Mouse (Mus musculus) E14TG2a.4 (cell line): ENCODE data around the gene Itfg2.

Experiments used
- H3K27me3 ChIP-seq: 2 replicates; pipeline ENCODE4 v1.6.1; 2014; ENCODE audit warnings: low read length, control low read depth; ENCODE audit not compliant: insufficient read depth
- H3K36me3 ChIP-seq: 2 replicates; pipeline ENCODE4 v1.6.1; 2014; ENCODE audit warnings: low read length, control low read depth; ENCODE audit not compliant: insufficient read depth
- H3K4me1 ChIP-seq: replicated peaks from 2 replicates; pipeline ENCODE4 v1.6.1; 2014; ENCODE audit warnings: low read depth, low read length, control low read depth
- H3K4me3 ChIP-seq: replicated peaks from 2 replicates; pipeline ENCODE4 v1.5.1; 2014; ENCODE audit warnings: mild to moderate bottlenecking, low read length
- H3K9me3 ChIP-seq: 2 replicates; pipeline ENCODE4 v1.6.1; 2014; ENCODE audit warnings: low read length, control low read depth
- CTCF ChIP-seq: conservative IDR thresholded peaks from 2 replicates; pipeline ENCODE4 v1.5.1; 2014; ENCODE audit warnings: low read length
- NANOG ChIP-seq: IDR thresholded peaks from 2 replicates; pipeline ENCODE4 v1.6.1; 2014; ENCODE audit warnings: borderline replicate concordance, low read length, mixed read lengths
- POU5F1 ChIP-seq: IDR thresholded peaks from 2 replicates; pipeline ENCODE4 v1.6.1; 2014; ENCODE audit warnings: low read length, borderline replicate concordance

The Itfg2 gene

DNA sequence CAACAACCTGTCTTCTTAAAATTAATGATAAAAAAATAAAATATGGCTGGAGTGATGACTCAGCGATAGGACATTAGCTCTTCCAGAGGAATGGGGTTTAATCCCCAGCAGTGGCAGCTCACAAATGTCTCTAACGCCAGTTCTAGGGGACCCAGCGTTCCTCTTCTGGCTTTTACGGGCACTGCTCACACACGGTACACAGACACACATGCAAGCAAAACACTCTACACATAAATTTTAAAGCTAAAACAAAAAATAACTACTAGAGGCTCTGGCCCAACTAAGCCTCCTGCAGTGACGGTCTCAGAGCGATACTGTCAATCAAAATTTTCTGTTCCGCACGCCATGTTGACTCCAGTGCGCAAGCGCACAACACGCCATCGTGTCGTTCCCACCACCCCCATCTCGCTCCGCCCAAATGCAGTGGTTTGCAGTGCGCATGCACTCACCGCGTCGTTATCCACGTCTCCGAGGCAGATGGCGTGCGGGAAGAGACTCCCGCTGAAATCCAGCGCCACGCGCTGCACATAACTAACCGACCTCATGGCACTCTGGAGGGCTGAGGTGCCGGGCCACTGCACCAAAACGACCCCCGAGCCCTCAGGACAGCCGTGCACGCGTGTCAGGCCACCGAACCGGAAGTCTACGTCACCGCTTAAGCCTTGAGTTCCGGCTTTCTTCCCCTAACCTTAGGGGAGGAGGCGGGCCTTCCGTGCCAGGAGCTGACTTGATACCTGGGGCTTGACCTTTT lies at the start of gene Itfg2:
Gene Itfg2 (minus strand): TSS at position 663 of the 751 bp plus-strand sequence.
- Histone ChIP-seq H3K4me1 (peaks cover 46% of the 10 kb centered on the region), H3K27me3 (no peaks in the 10 kb centered on the region), H3K9me3 (no peaks in the 10 kb centered on the region), H3K36me3 (peaks cover 60% of the 10 kb centered on the region), H3K4me3 (peak within 1 kb of the TSS; percentile 87)
- TF ChIP-seq POU5F1 (no peak), NANOG (no peak), CTCF (no peak)

- Histone ChIP-seq H3K4me1 (peaks cover 60% of the 10 kb centered on the region), H3K27me3 (no peaks in the 10 kb centered on the region), H3K4me3 (no peak overlapping the region), H3K36me3 (peaks cover 44% of the 10 kb centered on the region), H3K9me3 (no peaks in the 10 kb centered on the region)
- TF ChIP-seq NANOG (no peak), CTCF (no peak), POU5F1 (no peak)
Observed at GRCm38 (mm10) chr6:128474112-128474511, 49.4 kb upstream of the Itfg2 start.

GRCm38 (mm10) chr6:128469451-128469850 lies 44.7 kb upstream of the Itfg2 start:
- H3K36me3 ChIP-seq = peaks cover 41% of the 10 kb centered on the region
- TF ChIP-seq NANOG (no peak), CTCF (no peak), POU5F1 (no peak)
- no peaks in the 10 kb centered on the region for H3K27me3 ChIP-seq
- H3K9me3 ChIP-seq = no peaks in the 10 kb centered on the region
- H3K4me1 ChIP-seq = peaks cover 58% of the 10 kb centered on the region
- H3K4me3 ChIP-seq = no peak overlapping the region

GRCm38 (mm10) chr6:128467298-128467697 lies 42.6 kb upstream of the Itfg2 start:
- peaks cover 9% of the 10 kb centered on the region for H3K9me3 ChIP-seq
- peaks cover 57% of the 10 kb centered on the region for H3K4me1 ChIP-seq
- H3K4me3 ChIP-seq = peak overlapping the region; percentile 75; the same call in 1 of the 2 replicates
- no peak for TF ChIP-seq NANOG
- no peak for TF ChIP-seq POU5F1
- peak; percentile 73 for TF ChIP-seq CTCF
- H3K36me3 ChIP-seq = peaks cover 27% of the 10 kb centered on the region
- no peaks in the 10 kb centered on the region for H3K27me3 ChIP-seq

DNA sequence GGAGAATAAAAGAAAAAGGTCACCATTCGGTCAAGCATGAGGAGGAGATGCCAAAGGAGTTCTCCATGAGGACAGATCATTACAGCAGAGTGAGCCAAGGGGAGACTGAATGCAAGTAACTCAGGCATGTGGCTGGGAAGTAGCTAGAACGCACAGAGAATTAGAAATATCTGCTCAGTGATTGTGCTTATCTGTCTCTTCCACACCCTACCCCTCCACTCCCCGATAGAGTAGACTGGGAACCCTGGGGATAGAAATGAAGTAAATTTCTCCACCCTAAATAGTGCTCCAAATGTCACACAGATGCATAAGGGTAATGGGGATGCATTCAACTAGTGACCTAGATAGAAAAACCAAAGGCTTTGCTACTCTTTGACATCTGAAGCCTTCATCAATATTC lies 41.8 kb upstream of the Itfg2 start:
- peaks cover 22% of the 10 kb centered on the region for H3K36me3 ChIP-seq
- peaks cover 9% of the 10 kb centered on the region for H3K9me3 ChIP-seq
- no peaks in the 10 kb centered on the region for H3K27me3 ChIP-seq
- peak overlapping the region; percentile 75 for H3K4me3 ChIP-seq
- H3K4me1 ChIP-seq = peaks cover 61% of the 10 kb centered on the region
- no peak for TF ChIP-seq CTCF
- no peak for TF ChIP-seq NANOG
- no peak for TF ChIP-seq POU5F1

DNA sequence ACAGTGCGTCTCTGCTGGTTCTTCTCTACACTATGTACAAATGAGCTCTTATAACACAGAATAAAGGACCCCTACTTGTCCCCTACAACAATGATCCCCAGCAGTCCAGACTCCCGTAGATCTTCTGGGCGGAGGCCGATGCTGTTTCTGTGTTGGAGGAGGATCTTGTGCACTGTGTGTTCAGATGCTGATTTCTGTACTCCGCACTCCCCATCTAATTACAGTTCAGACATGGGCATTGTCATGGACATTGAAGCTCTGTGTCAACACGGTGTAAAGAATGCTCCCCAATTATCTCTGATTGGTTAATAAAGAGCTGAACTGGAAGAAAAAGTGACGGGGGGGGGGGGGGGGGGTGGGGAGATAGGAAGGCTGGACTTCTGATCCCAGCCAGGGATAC lies 41.3 kb upstream of the Itfg2 start:
- Histone ChIP-seq H3K4me3 (0 out of 2 replicates have a peak overlapping the region, but pooled peaks have one; percentile 75), H3K27me3 (no peaks in the 10 kb centered on the region), H3K36me3 (peaks cover 17% of the 10 kb centered on the region; the same call in 1 of the 2 replicates), H3K9me3 (peaks cover 9% of the 10 kb centered on the region), H3K4me1 (peaks cover 66% of the 10 kb centered on the region)
- no peak for TF ChIP-seq CTCF
- peak; percentile 76; the same call in 1 of the 2 replicates for TF ChIP-seq POU5F1
- TF ChIP-seq NANOG = peak; percentile 86; the same call in 1 of the 2 replicates

DNA sequence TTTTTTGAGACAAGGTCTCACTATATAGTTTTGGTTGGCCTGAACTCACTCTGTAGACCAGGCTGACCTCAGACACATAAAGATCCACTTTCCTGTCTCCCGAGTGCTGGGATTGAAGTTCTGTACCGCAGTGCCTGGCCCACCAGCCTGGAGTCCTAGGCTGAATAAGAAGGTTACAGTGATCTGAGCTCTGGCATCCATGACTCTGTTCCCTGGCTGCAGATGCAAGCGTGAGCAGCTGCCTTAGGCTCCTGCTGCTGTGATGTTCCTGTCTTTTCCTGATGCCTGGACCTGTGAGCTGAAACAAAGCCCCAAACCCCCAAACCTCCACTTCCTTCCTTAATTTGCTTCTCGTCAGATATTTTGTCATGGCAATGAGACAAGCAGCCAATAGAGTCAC lies 40.3 kb upstream of the Itfg2 start:
- Histone ChIP-seq H3K4me1 (peaks cover 77% of the 10 kb centered on the region), H3K9me3 (peaks cover 9% of the 10 kb centered on the region), H3K36me3 (peaks cover 11% of the 10 kb centered on the region; the same call in 1 of the 2 replicates), H3K4me3 (0 out of 2 replicates have a peak overlapping the region, but pooled peaks have one; percentile 8), H3K27me3 (no peaks in the 10 kb centered on the region)
- TF ChIP-seq POU5F1 (no peak), NANOG (no peak)

DNA sequence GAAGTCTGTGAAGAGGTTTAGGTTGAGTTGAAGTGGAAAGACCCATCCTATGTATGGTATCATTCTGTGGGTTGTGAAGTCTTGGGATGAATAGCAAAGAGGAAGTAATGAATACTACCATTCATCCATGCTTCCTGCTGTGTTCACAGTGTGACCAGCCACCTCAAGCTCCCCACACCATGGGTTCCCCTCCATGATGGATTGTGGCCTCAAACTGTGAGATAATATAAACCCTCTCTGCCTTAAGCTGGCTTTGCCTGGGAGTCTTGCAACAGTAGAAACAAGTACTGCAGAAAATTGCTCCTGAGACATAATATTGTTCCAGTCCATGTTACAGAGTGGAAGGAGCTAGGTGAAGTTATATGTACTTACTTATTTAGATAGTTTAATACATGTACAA lies 36.9 kb upstream of the Itfg2 start:
- no peak for TF ChIP-seq CTCF
- no peak for TF ChIP-seq POU5F1
- TF ChIP-seq NANOG = no peak
- no peaks in the 10 kb centered on the region for H3K27me3 ChIP-seq
- H3K36me3 ChIP-seq = no peaks in the 10 kb centered on the region
- peaks cover 24% of the 10 kb centered on the region for H3K9me3 ChIP-seq
- peaks cover 70% of the 10 kb centered on the region for H3K4me1 ChIP-seq
- no peak overlapping the region for H3K4me3 ChIP-seq
